9 mouse cellular contexts compared by ENCODE assay signal in genomic region chr14:16598074-16598501, GRCm38 (mm10).
DNase-seq lines count a peak whose midpoint lies in the region; ATAC-seq and TF ChIP-seq lines count a peak whose summit lies in the region.
"Had no signal": no experiment of that assay in that cellular context is flagged by ENCODE, and none has a peak within 500 bp of the region (broad histone marks: within the 10 kb centered on the region; RNA-seq: fewer than 3 reads in every experiment).

No protein-coding gene starts in this region.

- H3K9me3 ChIP-seq in hindbrain, embryonic 13.5 days: no peaks in the 10 kb centered on the region
- H3K9me3 ChIP-seq in hindbrain, embryonic 10.5 days: no peaks in the 10 kb centered on the region
- H3K9me3 ChIP-seq in ES-E14 (ENCODE audit: control insufficient read depth, insufficient read depth, low read depth, low read length): no peaks in the 10 kb centered on the region
- no peaks in the 10 kb centered on the region for H3K9me3 ChIP-seq in heart, embryonic 15.5 days (replicated peaks)
- H3K9me3 ChIP-seq: G1E had no signal

- 22% methylated on average over 4 of the region's 4 CpGs for WGBS in hindbrain, embryonic 13.5 days
- 38% methylated on average over 4 of the region's 4 CpGs for WGBS in hindbrain, embryonic 10.5 days
- WGBS in heart, embryonic 15.5 days: 6% methylated on average over 4 of the region's 4 CpGs

- H3K4me1 ChIP-seq in hindbrain, embryonic 13.5 days (replicated peaks): peaks cover 11% of the 10 kb centered on the region; the same call in 1 of the 2 replicates
- H3K4me1 ChIP-seq in hindbrain, embryonic 10.5 days (replicated peaks): peaks cover 7% of the 10 kb centered on the region; the same call in 1 of the 2 replicates
- H3K4me1 ChIP-seq in ES-E14 (ENCODE audit: control insufficient read depth in 2 of 2, insufficient read depth in 2 of 2, low read length in 2 of 2, poor library complexity in 1 of 2): no peaks in the 10 kb centered on the region
- peaks cover 26% of the 10 kb centered on the region for H3K4me1 ChIP-seq in heart, embryonic 15.5 days (replicated peaks)

- H3K4me2 ChIP-seq in hindbrain, embryonic 13.5 days: no peak overlapping the region
- peak overlapping the region; percentile 25; the same call in 1 of the 2 replicates for H3K4me2 ChIP-seq in heart, embryonic 15.5 days

- H3K27ac ChIP-seq in hindbrain, embryonic 13.5 days: no peak overlapping the region
- no peak overlapping the region for H3K27ac ChIP-seq in hindbrain, embryonic 10.5 days
- no peak overlapping the region for H3K27ac ChIP-seq in ES-E14 (ENCODE audit: insufficient read depth, low read depth, low read length, poor library complexity, severe bottlenecking)
- peak overlapping the region; percentile 80 for H3K27ac ChIP-seq in heart, embryonic 15.5 days

- H3K4me3 ChIP-seq in hindbrain, embryonic 13.5 days: no peak overlapping the region
- no peak overlapping the region for H3K4me3 ChIP-seq in hindbrain, embryonic 10.5 days
- no peak overlapping the region for H3K4me3 ChIP-seq in ES-E14 (ENCODE audit: insufficient read depth in 1 of 2, low read depth in 1 of 2, low read length in 2 of 2, poor library complexity in 1 of 2, severe bottlenecking in 1 of 2)
- H3K4me3 ChIP-seq in heart, embryonic 15.5 days: no peak overlapping the region

- DNase-seq in hindbrain, embryonic 10.5 days (ENCODE audit: low spot score): no peak
- DNase-seq in ES-E14 (ENCODE audit: low read depth, low spot score): peak; percentile 1
- DNase-seq in cerebellum, adult 8-10 months: peak; percentile 37
- DNase-seq in kidney, postnatal 25 days: peak; percentile 37 to 64
- no peak for DNase-seq in thymus, postnatal 14 days

- H3K36me3 ChIP-seq in hindbrain, embryonic 13.5 days: no peaks in the 10 kb centered on the region
- no peaks in the 10 kb centered on the region for H3K36me3 ChIP-seq in hindbrain, embryonic 10.5 days
- no peaks in the 10 kb centered on the region for H3K36me3 ChIP-seq in ES-E14 (ENCODE audit: control insufficient read depth, insufficient read depth, low read length, poor library complexity, severe bottlenecking)
- H3K36me3 ChIP-seq in heart, embryonic 15.5 days: no peaks in the 10 kb centered on the region
- H3K36me3 ChIP-seq: G1E had no signal

- in situ Hi-C loops in ES-E14 (cut with MboI; ENCODE audit: low sequenced_read_pairs in 2 of 2, unreplicated experiment in 2 of 2): no loop called here

- H3K9ac ChIP-seq in hindbrain, embryonic 13.5 days: no peak overlapping the region
- H3K9ac ChIP-seq in ES-E14 (ENCODE audit: insufficient read depth, low read depth, low read length, poor library complexity, severe bottlenecking): no peak overlapping the region
- no peak overlapping the region for H3K9ac ChIP-seq in heart, embryonic 15.5 days

- ATAC-seq in hindbrain, embryonic 13.5 days (ENCODE audit: low FRiP score): 0 out of 2 replicates have a peak, but pooled peaks have one; percentile 22
- peak; percentile 51 for ATAC-seq in heart, embryonic 15.5 days (replicated peaks; ENCODE audit: insufficient number of reproducible peaks, insufficient read depth, low FRiP score, low read depth)
- no peak for ATAC-seq in activated CD4-positive, CD25-positive, alpha-beta regulatory T cell, adult 4 months

- H3K27me3 ChIP-seq in hindbrain, embryonic 13.5 days: no peaks in the 10 kb centered on the region
- no peaks in the 10 kb centered on the region for H3K27me3 ChIP-seq in hindbrain, embryonic 10.5 days (ENCODE audit: insufficient read depth, poor library complexity, severe bottlenecking)
- no peaks in the 10 kb centered on the region for H3K27me3 ChIP-seq in heart, embryonic 15.5 days

TF ChIP-seq in ES-E14, 5 proteins besides CTCF, POLR2A, EP300 and RAD21:
- TF ChIP-seq HCFC1 (IDR thresholded peaks at IDR 0.05; ENCODE audit: borderline replicate concordance, insufficient read depth, low read length): no peak
- TF ChIP-seq ZC3H11A (IDR thresholded peaks at IDR 0.05; ENCODE audit: borderline replicate concordance, low read depth, low read length): no peak
- TF ChIP-seq CHD2 (IDR thresholded peaks at IDR 0.05; ENCODE audit: low read depth, low read length): no peak
- TF ChIP-seq MAFK (IDR thresholded peaks at IDR 0.05; ENCODE audit: insufficient read depth, low read depth, low read length): no peak
- TF ChIP-seq ZNF384 (IDR thresholded peaks at IDR 0.05; ENCODE audit: low read depth, low read length): no peak

Comparison
In these comparisons a context has a peak if more than half of its experiments do, and no peak if none do; other contexts are left out.
1. DNase-seq: peak in ES-E14 (single experiment), cerebellum, adult 8-10 months (single experiment) and kidney, postnatal 25 days (2 of 2); none in hindbrain, embryonic 10.5 days (single experiment) and thymus, postnatal 14 days (single experiment).